Mouse (Mus musculus): ENCODE measurements around the gene Exoc7.

Gene Exoc7

DNA sequence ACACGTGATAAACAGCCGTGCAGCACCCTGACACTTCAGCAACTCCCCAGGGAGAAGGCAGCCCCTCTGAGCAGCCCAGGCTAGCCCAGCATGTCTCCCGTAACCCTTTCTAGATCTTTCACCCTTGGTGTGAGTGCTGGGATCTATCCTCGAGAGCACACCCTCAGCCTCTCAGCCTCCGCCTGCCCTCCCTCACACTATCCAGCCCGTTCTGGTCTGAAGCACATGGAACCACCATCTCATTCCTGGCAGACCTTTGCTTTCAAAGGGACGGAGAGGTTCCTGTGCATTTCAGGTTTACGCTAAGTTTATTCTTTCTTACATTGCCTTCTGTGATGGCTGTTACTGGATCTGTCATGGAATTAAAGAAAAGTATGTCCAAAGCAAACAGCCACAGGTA lies 62.5 kb downstream of the Exoc7 start:
- no peak for DNase-seq (ENCODE audit: low read depth, low spot score)

DNA sequence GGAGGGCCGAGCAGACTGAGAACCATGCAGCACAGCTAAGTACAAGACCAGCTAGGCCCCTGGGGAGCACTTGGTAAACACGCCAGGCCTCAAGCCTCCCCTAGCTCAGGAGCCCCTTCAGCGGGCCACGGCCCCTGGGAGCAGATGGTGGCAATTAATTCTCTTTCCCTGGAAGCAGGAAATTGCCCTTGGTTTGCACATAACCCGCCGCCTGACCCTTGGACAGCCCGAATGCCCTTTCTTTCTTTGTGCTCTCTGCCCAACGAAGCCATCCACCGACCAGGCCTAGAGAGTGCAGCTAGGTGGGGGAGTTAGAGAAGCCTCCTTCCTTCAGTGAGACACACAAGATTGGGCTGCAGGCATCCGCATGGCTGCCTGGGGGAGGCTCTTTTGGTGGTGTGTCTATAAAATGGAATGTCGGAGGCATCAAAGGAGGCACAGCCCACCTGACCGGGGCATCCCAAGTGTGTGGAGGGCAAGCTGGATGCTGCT lies 65.2 kb downstream of the Exoc7 start:
- no peak for DNase-seq (ENCODE audit: low read depth, low spot score)

DNA sequence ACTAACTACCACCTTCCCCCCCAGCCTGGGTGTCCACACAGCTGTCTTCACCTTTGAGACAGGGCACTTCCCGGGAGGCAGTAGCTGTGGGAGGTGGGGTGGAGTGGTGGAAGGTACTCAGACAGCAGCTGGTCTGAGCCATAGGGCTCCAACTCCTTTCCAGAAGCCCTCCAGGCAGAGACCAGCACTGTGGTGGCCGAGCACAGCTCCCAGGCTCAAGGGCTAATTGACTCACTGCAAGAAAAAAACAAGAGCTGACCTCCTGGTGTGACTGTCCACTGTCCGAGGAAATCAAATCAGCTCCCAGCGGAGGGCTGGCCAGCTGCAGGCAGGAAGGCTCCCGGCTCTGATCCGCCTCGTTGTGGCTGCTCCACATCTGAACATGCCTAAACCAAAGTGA lies 67.2 kb downstream of the Exoc7 start:
- no peak for DNase-seq (ENCODE audit: low read depth, low spot score)
